Mouse (Mus musculus) spleen, postnatal 10 days (tissue): ENCODE data around the gene Cdkl4.

Experiments used
- DNase-seq, 2 experiments: peaks; one replicate each; pipeline ENCODE4 v3.0.0; 2021 to 2022; ENCODE audit warnings: low spot score in 2 of 2

Cdkl4 gene

GRCm38 (mm10) chr17:80480031-80480854, 97.4 kb downstream of the Cdkl4 start, which contains the start of gene Sos1:
Gene Sos1 (minus strand): TSS chr17:80480453.
- peak; percentile 95 to 96 for DNase-seq

- DNase-seq, result peak; percentile 75 to 78
These were observed 98.2 kb downstream of the Cdkl4 start for GRCm38 (mm10) chr17:80479295-80480030.

GRCm38 (mm10) chr17:80477679-80478078, 99.9 kb downstream of the Cdkl4 start:
- DNase-seq, result no peak

- no peak for DNase-seq
These were observed 101.1 kb downstream of the Cdkl4 start for GRCm38 (mm10) chr17:80476496-80476895.
